Mouse (Mus musculus) liver, postnatal 0 days (tissue): ENCODE data around the gene Pcna.

Experiments used
- CTCF ChIP-seq: sonication (generic); IDR thresholded peaks from 2 replicates; pipeline ENCODE4 v1.5.1; 2016; ENCODE audit warnings: antibody characterized with exemption, low read depth
- EP300 ChIP-seq: IDR thresholded peaks from 2 replicates; pipeline ENCODE4 v1.6.1; 2016; ENCODE audit warnings: antibody characterized with exemption, low read depth, mild to moderate bottlenecking

DNA sequence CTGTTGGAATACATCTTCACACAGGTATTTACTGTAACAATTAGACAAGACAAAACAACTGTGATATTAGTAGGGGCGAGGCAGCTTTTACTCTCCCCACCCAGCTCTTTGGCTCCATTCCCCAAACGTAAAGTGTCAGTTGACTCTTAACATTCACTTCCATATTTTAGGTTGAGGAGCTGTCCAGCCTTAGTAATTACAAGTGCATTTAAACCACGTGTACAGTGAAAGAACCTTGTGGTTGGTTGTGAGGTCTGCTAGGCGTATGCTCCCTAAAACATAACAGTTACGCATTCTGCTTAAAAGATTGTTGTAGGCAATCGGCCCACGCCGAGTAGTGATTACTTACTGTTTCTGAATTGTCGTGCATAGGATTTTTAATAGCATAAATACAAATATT lies 12.1 kb upstream of the Pcna start:
- TF ChIP-seq CTCF, result no peak
- no peak for TF ChIP-seq EP300
